Mouse (Mus musculus) gastrocnemius, adult 18-20 months (tissue): ENCODE results near the gene Tor3a. TPM values are rescaled to one million over a fixed set of nuclear protein-coding genes. Genes with fewer than 3 reads are reported as not detected.
"Not testable (repeated sequence)": the region's sequence is repeated elsewhere in the genome, so short reads cannot be mapped to it uniquely, and the experiment has no call there.

Experiments used
- DNase-seq: peaks from one replicate; pipeline ENCODE4 v3.0.0; 2021; ENCODE audit warnings: low spot score
- total RNA-seq, 2 experiments: library from RNA; stranded (reverse); gene quantifications; 2 replicates each; pipeline ENCODE4 v1.2.3; 2021

The Tor3a gene
- total RNA-seq, 2 experiments from 2014 or later, result 4.6 to 5.2 TPM

GRCm38 (mm10) chr1:156672720-156673475 lies 1.3 kb downstream of the Tor3a start:
- DNase-seq, result no peak

DNA sequence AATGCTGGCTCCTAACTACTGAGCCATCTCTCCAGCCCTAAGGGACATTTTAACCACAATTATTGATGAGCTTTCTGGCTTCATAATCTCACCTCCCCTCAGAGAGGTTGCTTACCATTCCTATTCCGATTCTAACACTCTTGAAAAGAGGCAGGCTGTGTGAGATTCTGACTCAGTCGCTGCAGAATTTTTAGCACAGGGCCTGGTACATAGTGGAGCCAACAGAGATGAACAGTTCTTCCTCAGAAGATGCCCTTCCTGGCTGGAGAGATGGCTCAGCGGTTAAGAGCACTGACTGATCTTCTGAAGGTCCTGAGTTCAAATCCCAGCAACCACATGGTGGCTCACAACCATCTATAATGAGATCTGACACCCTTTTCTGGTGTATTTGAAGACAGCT lies 2.2 kb downstream of the Tor3a start:
- no peak for DNase-seq

DNA sequence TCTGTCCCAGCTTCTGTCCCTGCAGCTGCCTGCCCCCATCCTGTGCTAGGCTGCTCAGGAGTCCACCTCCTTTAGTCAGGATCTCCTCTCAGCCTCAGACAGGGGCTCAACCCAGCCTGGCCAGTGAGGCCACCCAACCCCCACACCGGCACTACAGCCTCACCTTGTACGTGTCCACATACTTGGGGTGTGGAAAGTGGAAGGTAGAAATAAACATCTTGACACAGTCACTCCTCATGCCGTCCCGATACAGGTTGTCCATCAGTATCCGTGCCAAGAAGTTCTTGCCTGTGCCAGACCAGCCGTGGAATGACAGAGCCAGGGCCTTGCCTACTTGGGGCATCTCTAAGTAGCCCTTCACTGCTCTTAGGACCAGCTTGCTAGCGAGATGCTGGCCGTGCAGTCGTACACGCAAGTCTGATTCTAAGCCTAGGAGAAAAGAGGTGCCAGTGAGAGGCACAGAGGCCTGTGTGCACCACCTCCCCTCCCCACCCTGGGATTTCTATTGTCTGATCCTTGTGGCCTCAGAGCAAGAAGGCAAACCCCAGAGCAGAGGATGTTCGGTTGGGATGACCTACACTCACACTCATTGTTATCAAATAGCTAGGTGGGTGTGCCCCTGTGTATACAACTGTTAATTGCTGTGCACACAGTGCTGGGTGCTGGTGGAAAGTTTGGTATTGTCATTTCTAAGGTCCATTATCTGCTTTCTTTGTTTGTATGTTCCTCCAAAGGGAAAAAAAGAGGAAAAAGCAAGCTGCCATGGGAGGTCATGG lies 4.8 kb downstream of the Tor3a start:
- DNase-seq, result no peak

DNA sequence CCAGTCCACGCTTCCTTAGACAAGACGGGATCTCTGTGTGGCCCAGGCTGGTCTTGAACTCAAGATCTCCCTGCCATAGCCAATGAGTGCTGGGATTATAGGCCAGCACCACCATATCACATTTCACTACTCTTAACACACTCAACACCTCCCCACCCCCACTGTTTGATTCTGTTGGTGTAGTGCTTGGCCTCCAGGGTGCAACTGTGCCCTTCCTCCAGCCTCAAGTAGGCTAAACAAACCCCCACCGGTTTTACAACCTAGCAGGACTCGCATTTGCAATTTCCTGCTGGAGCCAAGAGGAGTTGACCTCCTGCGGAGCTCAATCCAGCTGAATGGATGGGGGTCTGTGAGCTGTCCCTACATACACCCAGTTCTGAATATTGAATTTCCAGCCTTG lies 5.6 kb downstream of the Tor3a start:
- no peak for DNase-seq

DNA sequence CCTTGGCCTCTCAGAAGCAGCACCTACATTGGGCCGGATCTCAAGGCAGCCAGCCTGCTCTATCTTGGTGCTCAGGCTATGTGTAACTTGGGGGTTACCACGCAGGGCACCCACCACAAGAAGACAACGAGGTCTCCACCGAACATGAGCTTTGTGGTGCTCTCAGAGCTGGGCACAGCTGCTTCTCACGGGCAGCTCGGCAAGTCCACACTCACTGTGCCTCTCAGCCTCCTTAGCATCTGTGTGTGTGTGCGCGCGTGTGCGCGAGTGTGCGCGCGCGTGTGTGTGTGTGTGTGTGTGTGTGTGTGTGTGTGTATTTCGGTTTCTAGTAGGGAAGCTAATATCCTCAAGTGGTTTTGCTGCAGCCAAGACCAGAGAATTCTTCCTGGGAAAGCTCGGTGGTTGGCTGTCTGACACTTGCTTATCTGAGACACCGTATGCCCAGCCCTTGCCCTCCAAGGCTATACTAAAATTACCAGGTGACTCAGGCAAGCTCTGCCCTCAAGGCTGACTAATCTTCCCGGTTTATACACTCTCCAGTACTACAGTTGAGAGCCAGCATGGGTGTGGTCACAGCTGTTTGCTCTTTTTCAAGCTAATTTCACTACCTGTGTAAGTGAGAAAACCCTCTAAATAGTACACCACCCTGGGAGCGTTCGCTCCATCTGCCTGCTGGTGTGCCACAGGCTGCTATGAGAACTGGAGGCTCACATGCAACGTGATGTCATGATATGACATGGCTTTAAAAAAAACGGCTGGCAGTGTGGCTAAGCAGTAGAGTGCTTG lies 6.8 kb downstream of the Tor3a start:
- peak; percentile 24 for DNase-seq

DNA sequence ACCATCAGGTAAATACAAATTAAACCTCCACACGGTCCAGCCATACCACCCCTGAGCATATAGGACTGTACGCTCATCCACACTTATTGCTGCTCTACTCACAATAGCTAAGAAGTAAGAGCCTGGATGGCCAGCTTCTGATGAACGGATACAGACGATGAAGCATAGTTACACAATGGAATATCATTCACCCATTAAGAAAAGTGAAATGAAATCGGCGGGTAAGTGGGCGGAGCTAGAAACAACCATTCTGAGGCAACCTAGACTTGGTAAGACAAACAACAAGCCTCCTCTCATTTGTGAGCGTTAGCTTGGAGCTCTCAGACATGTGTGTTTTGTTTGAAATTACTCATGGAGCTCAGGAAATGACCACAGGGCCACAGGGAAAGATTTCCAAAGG lies 8.4 kb downstream of the Tor3a start:
- DNase-seq, result no peak

- not testable (repeated sequence) for DNase-seq
Measured at GRCm38 (mm10) chr1:156660660-156661236, 13.4 kb downstream of the Tor3a start.

GRCm38 (mm10) chr1:156659906-156660659 lies 14.1 kb downstream of the Tor3a start:
- no peak for DNase-seq

DNA sequence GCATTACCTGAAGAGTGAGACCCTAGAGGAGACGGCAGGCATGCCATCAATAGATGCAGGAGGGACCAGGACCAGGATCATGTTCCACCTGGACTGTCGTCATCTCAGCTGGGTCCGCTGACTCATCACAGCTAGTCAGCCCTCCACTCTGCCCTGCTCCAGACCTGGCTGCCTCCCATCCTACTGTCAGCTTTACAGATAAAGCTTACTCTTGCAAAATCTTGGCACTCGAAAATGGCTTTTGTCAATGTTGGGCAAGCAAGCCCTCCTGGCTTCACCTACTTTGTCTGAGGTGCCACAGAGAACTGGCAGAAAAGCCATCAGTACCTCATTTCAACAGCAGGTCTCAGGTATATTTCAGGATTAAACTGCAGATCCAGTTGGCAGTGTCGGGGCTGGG lies 15.5 kb downstream of the Tor3a start:
- no peak for DNase-seq

DNA sequence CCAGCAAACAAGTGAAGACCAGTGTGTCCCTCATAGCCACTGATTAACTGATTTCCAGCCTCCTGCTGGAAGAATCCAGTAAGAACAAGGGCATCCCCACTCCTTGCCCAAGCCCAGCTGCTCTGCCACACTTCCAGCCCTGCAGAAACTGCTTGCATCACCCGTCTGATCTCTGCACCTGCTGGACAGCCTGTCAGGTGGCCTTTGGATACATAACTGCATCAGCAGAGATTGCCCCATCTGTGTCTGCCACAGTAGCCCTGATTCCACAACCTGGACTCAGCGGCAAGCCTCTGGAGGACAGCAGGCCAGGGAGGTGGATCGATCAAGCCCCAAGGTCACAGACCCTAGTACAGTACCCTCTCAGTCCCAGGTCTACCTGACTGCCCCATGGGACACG lies 16.6 kb downstream of the Tor3a start:
- no peak for DNase-seq

- DNase-seq, result no peak
Measured at GRCm38 (mm10) chr1:156654735-156655530, 19.2 kb downstream of the Tor3a start.

DNA sequence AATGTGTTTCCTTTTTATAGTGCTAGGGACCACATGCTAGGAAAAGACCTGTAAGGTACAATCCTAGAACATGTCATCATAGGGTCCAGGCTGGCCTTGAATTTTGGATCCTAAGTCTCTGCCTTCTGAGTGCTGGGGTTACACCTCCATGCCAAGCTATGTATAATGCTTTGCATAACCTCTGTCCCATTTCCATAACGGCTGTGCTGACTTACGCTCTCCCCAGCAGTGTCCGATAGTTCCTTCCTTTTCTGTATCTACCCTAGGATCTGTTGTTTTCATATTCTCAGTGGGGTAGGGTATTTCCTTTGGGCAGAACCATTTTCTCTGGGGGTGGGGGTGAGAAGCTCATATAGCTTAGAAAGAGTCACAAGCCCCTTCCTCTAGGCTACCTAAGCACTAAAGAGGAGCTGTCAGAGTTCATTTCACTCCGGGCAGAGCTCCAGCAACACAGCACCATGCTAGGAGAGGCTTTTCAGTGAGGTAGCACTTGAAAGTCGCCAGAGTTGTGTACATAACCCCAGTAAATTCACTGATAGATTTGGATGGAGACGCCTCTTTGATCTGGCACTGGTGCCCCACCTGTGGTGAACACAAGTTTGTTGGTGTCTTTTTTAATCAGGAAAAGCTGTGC lies 21.9 kb downstream of the Tor3a start:
- no peak for DNase-seq

GRCm38 (mm10) chr1:156650631-156651030 lies 23.5 kb downstream of the Tor3a start:
- DNase-seq, result no peak

GRCm38 (mm10) chr1:156648705-156649104 lies 25.5 kb downstream of the Tor3a start:
- DNase-seq, result no peak

DNA sequence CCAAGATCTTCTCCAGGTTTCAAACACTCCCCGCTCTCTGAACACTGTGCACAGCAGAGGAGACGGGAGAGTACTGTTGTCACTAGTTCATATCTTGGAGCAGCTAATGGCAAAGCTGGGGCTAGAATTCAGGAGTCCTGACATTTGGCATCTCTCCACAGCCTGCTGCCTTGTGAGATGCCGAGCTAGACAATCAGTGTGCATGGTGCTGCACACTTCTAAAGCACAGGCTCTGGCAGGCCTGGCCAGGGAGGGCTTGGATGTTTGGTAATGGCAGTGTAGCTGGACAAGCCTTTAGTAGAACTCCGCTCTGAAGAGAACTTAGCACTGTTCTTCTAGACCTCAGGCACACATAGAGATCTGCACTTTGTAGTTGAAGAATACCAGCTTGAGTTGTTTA lies 28.2 kb downstream of the Tor3a start:
- no peak for DNase-seq

DNA sequence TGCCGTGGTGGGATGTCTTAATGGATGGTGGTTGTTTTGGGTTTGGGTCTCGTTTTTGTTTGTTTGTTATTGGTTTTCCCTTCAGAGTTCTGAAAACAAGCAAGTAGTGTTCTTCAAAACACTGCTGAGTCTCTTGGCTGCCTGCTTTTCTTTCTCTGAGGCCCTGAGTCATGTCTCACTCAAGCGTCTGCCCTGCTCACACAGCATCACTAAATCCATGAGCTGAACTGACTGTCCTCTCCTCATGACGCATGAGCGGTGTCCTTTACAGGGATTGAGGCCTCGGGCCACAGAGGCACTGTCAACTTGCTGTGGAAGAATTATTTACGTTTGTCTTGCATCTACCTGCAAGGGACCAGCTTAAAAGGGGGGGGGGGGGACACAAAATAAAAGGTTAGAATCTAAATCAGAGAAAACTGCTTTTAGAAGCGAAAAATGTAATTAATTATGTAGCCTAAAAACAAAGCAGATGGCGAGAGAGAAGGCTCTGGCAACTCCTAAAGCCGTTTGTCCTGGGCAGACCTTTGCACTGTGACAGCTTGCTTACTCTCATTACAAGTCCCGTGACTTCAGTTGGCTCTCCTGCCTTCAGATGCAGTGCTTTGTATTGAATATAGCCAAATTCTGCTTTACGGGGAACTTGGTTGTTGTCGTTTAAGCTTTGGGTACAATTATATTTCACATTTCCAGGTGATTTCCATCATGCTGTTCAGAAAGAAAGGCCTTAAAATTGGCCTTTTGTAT lies 29.2 kb downstream of the Tor3a start:
- no peak for DNase-seq

- DNase-seq, result no peak
Measured at GRCm38 (mm10) chr1:156644061-156644460, 30.1 kb downstream of the Tor3a start.

GRCm38 (mm10) chr1:156642813-156643212 lies 31.3 kb downstream of the Tor3a start:
- DNase-seq, result no peak

- DNase-seq, result no peak
Measured at GRCm38 (mm10) chr1:156641808-156642207, 32.3 kb downstream of the Tor3a start.
